Mouse (Mus musculus) gastrocnemius, postnatal 10 days (tissue): ENCODE measurements around the gene Ryr2. TPM values are rescaled to one million over a fixed set of nuclear protein-coding genes. Genes with fewer than 3 reads are reported as not detected.

Experiments
- DNase-seq: peaks from one replicate; pipeline ENCODE4 v3.0.0; 2021; ENCODE audit warnings: mixed read lengths
- total RNA-seq, 2 experiments: library from RNA; stranded (reverse); gene quantifications; 2 replicates each; pipeline ENCODE4 v1.2.3; 2021

The Ryr2 gene
- total RNA-seq, 2 experiments from 2014 or later, result 0.33 to 0.75 TPM

GRCm38 (mm10) chr13:12093146-12093545 is 13.6 kb downstream of the Ryr2 start:
- DNase-seq, result no peak

DNA sequence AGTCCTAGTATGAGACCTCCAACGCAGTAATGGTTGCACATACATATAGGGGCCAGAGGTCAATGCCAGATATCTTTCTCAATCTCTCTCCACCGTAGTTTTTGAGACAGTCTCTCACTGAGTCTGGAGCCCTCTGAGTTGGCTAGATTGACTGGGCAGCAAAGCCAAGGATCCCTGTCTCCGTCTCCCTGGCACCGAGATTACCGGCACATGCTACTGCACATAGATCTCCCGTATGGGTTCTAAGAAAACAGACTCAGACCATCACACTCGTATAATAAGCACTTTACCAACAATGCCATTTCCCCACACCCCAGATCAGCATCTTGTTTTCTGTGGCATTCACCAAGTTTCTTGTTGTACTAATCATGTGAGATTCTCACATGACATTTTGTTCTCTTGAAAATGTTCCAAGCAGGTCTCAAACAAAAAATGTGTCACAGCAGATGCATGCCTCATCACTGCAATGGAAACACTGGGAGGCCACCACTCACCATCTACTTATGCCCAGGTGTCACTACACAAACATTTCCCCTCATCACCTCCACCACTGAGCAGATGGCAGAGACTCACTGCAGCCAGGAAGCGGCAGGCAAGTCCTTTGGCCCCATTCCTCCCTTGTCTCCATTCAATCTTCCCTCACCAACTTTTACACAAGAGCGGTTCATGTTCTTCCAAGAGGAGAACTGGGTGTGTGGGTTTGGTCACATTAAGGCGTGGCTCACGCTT is 14.2 kb downstream of the Ryr2 start:
- DNase-seq, result no peak

GRCm38 (mm10) chr13:12084112-12084475 is 22.7 kb downstream of the Ryr2 start:
- no peak for DNase-seq

GRCm38 (mm10) chr13:12083443-12084111 is 23.2 kb downstream of the Ryr2 start:
- no peak for DNase-seq

- no peak for DNase-seq
Measured at GRCm38 (mm10) chr13:12080590-12080989, 26.2 kb downstream of the Ryr2 start.

DNA sequence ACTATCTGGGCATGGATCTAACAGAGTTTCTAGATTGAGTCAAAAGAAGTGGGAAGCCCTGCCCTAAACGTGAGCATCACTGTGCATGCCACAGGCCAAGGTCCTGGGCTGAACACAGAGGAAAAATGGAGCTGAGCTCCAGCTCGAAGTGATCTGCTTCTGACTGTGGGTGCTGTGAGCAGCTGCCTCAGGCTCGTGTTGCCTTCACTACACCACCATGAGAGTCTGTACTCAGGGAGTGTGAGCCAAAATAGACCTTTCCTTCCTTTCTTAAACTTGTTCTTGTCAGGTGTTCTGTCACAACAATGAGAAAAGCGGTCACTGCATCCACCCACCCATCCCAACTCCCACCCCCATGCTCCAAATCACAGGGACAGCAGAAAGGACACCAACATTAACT is 27.2 kb downstream of the Ryr2 start:
- no peak for DNase-seq

- DNase-seq, result no peak
Measured at GRCm38 (mm10) chr13:12074897-12075296, 31.8 kb downstream of the Ryr2 start.

DNA sequence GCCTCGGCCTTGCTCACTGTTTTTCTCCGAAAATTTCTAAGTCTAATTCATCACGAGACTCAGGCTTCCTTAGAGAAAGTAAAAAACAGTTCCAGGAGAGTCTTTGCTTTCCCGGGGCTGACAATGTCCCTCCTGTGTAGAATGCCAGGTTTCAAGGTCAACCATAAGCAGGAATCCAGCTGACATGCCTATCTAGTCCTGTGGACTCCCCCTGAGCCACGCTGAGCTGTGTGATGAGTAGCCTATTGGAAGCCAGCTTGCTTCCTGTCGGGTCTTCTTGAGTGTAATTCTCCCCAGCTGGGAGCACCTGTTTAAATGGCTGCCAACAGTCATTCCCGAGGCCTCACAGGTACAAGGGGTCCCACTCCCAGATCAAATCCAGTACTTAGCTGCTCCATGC is 34.2 kb downstream of the Ryr2 start:
- DNase-seq, result no peak

GRCm38 (mm10) chr13:12072112-12072511 is 34.6 kb downstream of the Ryr2 start:
- DNase-seq, result no peak

DNA sequence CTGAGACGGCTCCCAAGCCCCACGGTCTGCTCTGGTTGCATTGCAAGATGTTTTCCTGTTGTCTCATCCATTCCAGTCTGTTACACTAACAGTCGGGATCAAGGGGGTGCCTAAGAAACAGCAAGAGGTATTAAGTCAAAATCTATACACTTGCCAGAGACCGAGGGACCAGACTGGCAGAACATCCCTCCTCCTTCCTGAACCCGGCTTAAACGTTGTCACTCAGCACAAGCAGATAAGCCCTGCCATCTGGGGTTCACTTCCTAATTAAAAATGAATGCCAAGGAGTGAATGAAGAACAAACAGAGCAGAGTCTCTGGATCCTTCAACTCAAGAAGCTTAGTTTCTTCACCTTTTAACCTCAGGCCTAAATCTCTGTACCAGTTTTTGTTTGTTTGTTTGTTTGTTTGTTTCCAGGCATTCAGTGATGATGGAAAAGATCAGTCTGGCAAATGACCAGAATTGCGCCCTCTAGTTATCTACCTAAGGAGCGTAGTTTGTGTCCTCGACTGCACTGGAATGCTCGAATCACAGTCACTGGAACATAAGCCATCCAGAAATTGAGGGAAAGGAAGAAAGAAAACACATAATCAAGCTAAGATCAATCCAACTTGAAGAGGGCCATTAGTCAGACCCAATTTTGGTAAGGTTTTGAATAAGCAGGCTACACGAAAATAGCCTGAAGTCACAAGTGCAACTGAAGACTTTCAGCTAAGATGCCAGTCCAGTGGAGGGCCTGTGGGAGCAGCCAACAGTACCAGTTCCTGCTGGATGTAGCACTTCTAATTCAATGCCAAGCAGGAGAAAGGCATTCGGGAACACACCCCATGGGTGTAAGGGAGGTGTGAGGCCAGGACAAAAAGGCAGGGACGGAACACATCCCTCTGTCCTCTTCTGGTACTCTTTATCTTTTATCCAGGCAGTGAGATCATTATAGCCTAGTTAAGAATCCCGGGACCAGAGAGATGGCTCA is 36.3 kb downstream of the Ryr2 start:
- no peak for DNase-seq

DNA sequence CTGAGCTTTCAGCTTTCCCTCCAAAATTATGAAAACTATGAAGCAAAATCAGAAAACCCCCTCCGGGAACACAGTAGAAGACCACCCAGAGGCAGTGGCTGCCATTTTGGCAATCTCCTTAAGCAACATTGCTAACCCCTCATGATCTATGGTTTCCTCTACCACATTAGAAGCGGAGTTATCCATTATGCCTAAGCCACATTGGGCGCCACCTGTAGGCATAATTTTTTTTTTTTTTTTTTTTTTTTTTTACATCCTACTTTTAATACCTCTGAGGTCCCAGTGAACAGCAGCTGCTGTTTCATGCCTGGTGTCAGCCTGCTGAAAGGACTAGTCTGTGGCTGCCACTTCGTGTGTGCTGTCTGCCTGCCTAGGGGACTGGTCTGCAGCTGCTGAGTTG is 42.2 kb downstream of the Ryr2 start:
- no peak for DNase-seq

- no peak for DNase-seq
Measured at GRCm38 (mm10) chr13:12063561-12063960, 43.2 kb downstream of the Ryr2 start.

DNA sequence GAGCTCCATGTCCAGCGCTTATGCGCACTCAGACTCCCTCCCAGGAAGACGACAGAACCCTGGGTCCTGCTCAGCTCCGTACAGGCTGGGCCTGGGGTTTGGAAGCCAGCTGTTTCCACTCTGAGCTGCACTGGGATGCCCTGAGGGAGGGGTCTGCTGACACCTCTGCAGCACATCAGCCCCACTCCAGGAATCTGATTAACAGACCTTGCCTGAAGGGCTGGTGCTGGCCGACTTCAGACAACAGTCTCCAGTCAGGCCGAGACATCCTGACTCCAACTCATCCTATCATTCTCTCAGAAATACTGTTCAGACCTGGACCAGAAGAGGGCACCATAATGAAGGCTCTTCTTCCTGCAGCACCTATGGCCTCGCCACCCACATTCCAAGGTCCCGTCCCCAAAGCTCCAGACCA is 49.4 kb downstream of the Ryr2 start:
- no peak for DNase-seq

GRCm38 (mm10) chr13:12055913-12056312 is 50.8 kb downstream of the Ryr2 start:
- no peak for DNase-seq

- no peak for DNase-seq
Measured at GRCm38 (mm10) chr13:12053910-12054309, 52.8 kb downstream of the Ryr2 start.

DNA sequence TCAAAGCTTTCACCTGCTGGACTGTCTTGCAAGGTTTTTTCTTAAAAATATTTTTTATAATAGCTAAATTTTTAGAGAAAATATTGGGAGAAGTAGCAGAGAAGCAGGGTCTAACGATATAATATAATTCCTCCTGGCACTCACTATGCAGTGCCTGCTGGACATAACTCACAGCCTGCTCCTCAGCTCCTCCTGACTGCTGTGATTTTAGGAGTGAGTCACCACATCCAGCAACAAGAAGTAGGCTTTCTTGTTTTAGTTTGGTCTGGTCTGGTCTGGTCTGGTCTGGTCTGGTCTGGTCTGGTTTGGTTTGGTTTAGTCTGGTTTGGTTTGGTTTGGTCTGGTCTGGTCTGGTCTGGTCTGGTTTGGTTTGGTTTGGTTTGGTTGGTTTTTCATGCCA is 55.9 kb downstream of the Ryr2 start:
- DNase-seq, result no peak

DNA sequence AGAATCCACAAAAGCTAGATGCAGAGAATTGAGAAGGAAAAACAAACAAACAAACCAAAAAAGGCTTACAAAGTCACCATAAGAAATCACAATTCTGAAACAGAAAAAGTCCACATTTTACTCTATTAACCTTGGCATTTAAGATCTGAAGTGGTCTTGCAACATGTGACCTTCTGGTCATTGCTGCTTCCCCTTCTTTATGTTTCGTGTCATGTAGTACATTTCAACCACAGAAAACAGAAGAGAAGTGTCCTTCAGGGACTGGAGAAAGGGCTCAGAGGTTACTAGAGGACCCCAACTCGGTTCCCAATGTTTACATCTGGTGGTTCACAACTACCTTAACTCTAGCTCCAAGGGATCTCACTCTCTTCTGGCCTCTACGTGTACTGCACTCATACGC is 59.7 kb downstream of the Ryr2 start:
- DNase-seq, result no peak

DNA sequence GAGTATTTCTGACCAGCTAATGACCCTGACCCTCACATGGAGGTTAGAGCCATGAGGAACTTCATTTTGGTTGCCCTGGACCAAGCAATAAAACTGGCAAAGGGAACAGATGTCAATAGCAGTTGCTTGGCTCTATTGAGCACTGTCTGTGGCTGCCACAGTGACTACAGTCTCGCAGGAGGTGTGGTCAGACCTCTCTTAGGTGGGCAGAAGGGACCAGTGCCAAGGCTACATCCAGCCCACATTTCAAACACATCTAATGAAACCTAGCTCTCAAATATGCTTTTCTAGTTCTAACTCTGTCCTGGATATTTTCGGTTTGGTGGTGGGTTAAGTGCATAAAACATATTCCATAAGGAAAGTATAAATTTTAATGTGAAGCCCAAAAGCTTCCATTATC is 62.0 kb downstream of the Ryr2 start:
- no peak for DNase-seq

DNA sequence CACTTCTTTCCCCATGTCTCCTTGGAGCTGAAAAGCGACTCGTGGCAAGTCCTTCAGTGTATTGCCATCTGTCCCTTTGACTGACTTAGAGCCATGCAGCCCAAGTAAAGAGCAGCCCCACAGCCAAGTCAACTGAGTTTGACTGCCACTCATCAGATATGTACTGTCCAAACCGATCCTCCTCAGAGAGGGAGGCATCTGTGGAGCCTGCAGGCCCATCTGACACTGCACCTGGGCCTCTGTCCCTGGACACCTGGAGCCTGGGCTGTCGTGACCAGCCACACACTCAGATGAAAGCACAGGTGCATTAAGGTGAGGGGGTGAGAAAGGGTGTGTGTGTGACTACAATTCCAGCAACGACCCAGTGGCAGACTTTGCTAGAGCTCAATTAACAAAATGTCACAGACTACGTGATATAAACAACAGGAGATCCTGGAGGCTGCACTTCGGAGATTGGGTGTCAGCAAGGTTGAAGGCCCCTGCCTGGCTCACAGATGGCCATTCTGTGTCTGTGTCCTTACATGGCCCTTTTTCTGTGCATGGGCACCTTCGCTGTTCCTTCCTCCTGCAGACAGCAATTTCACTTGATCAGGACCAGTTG is 63.8 kb downstream of the Ryr2 start:
- DNase-seq, result no peak

DNA sequence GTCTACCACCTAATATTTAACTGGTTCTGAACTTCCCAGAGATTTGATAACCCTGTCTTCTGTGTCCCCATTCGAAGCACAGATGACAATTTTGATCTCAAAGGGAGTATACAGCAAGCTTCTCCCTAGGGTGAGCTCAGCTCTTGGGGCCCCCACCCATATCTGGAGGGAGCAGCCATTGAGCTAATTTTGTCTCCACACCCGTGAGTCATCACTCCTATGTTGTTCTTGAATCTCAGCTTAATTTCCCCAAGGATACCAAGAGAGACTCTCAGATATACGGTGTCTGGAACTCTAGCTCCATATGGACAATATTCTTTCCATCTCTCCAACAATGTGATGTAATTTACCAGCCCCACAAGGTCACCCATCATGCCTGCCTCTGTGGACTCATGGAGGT is 66.8 kb downstream of the Ryr2 start:
- DNase-seq, result no peak

- no peak for DNase-seq
Measured at GRCm38 (mm10) chr13:12038676-12039075, 68.1 kb downstream of the Ryr2 start.

GRCm38 (mm10) chr13:12037241-12037640 is 69.5 kb downstream of the Ryr2 start:
- no peak for DNase-seq

GRCm38 (mm10) chr13:12036834-12037233 is 69.9 kb downstream of the Ryr2 start:
- DNase-seq, result no peak
